Mouse (Mus musculus) bone marrow macrophage, adult 2 months (primary cell): Measurements from ENCODE around the gene Calm4. TPM values are rescaled to one million over a fixed set of nuclear protein-coding genes. Genes with fewer than 3 reads are reported as not detected.
"Not testable (repeated sequence)": the region's sequence is repeated elsewhere in the genome, so short reads cannot be mapped to it uniquely, and the experiment has no call there.

ENCODE experiments used
- H3K27ac ChIP-seq: 2 replicates; pipeline ENCODE4 v1.5.1; 2012; ENCODE audit warnings: low read depth, low read length; ENCODE audit not compliant: insufficient read depth
- H3K4me1 ChIP-seq: 2 replicates; pipeline ENCODE4 v1.6.1; 2012; ENCODE audit warnings: low read length; ENCODE audit not compliant: control insufficient read depth, insufficient read depth
- H3K4me3 ChIP-seq: 2 replicates; pipeline ENCODE4 v1.5.1; 2012; ENCODE audit warnings: mild to moderate bottlenecking, low read length, moderate library complexity; ENCODE audit not compliant: insufficient read depth
- CTCF ChIP-seq: IDR thresholded peaks from 2 replicates; pipeline ENCODE4 v1.5.1; 2012; ENCODE audit warnings: low read depth, mild to moderate bottlenecking, low read length, moderate library complexity
- POLR2A ChIP-seq: IDR thresholded peaks from 2 replicates; pipeline ENCODE4 v1.6.1; 2012; ENCODE audit warnings: mild to moderate bottlenecking, low read depth, low read length, borderline replicate concordance
- polyA plus RNA-seq: library from polyadenylated mRNA; stranded (reverse); fragments of >200 nt; gene quantifications from 2 replicates; pipeline ENCODE4 v1.2.4, GENCODE M21; 2012; ENCODE audit not compliant: missing spikeins, insufficient read depth, insufficient read length

Calm4 gene
- polyA plus RNA-seq, 1 experiment = not detected

GRCm38 (mm10) chr13:3818012-3818739 lies 19.4 kb upstream of the Calm4 start:
- TF ChIP-seq CTCF (no peak), POLR2A (no peak)
- Histone ChIP-seq H3K4me1 (peaks cover 11% of the 10 kb centered on the region), H3K4me3 (no peak overlapping the region), H3K27ac (no peak overlapping the region)

GRCm38 (mm10) chr13:3818740-3819076 lies 18.8 kb upstream of the Calm4 start:
- no peak overlapping the region for H3K4me3 ChIP-seq
- H3K27ac ChIP-seq = no peak overlapping the region
- no peak for TF ChIP-seq POLR2A
- TF ChIP-seq CTCF = no peak
- H3K4me1 ChIP-seq = peaks cover 11% of the 10 kb centered on the region

- no peak for TF ChIP-seq POLR2A
- H3K4me1 ChIP-seq = peaks cover 20% of the 10 kb centered on the region
- H3K4me3 ChIP-seq = no peak overlapping the region
- no peak overlapping the region for H3K27ac ChIP-seq
Observed at GRCm38 (mm10) chr13:3822105-3822504, 15.5 kb upstream of the Calm4 start.

DNA sequence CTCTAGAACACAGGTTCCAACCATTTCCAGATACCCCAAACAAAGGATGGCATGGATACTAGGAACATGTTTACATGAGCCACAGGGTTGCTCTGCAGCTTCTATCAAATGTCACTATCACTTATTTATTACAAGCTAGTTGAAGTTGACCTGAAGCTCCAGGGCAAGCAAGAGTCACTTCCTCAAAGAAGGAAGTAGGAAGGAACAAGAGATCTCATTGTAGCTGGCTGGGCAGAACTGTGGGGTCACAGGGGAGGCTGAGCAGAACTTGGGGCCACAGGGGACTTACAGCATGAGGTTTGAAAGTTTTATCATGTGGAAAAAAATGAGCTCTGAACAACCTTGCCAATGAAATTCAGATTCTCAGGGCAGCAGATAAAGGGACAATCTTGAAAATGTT lies 11.8 kb upstream of the Calm4 start:
- H3K4me1 ChIP-seq = peaks cover 20% of the 10 kb centered on the region
- no peak overlapping the region for H3K4me3 ChIP-seq
- H3K27ac ChIP-seq = no peak overlapping the region
- TF ChIP-seq POLR2A (no peak), CTCF (no peak)

DNA sequence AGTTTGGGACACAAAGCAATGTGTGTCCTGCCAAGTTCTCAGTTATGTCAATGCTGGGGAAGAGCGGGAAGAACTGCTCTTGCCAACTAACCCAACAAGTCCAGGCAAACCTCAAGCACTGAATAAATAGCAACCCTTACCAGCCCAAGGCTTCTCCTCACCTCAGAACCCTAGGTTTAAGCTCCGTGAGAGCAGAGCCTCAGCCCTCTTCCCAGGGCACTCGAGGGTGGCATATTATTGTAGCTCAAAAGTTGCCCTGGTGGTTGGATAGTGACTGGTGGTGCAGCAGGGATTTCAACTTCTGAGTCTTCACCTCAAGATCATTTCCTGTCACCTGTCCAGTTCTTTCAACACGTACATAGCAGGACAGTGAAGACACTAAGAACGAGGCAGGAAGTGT lies 6.0 kb upstream of the Calm4 start:
- Histone ChIP-seq H3K27ac (no peak overlapping the region), H3K4me3 (no peak overlapping the region), H3K4me1 (peaks cover 10% of the 10 kb centered on the region)
- TF ChIP-seq CTCF = no peak
- no peak for TF ChIP-seq POLR2A

GRCm38 (mm10) chr13:3831994-3832393 lies 5.6 kb upstream of the Calm4 start:
- Histone ChIP-seq H3K4me1 (peaks cover 10% of the 10 kb centered on the region), H3K4me3 (no peak overlapping the region), H3K27ac (no peak overlapping the region)
- TF ChIP-seq CTCF (no peak), POLR2A (no peak)

DNA sequence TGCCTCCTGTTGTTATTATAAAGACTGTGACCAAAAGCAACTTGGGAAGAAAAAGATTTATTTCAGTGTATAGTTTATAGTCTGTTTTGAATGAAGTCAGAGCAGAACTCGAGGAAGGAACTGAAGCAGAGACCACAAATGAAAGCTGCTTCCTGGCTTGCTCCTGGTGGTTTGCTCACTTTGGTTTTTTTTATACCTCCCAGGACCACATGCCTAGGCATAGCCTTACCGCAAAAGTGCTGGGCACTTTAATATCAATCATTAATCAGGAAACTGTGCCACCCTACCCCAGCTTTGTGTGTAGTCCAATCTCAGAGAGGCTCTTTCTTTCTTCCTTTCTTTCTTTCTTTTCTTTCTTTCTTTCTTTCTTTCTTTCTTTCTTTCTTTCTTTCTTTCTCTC lies 5.1 kb upstream of the Calm4 start:
- no peak overlapping the region for H3K27ac ChIP-seq
- H3K4me1 ChIP-seq = peaks cover 10% of the 10 kb centered on the region
- TF ChIP-seq POLR2A (no peak), CTCF (no peak)
- H3K4me3 ChIP-seq = no peak overlapping the region

- not testable (repeated sequence) for H3K4me3 ChIP-seq, H3K27ac ChIP-seq, H3K4me1 ChIP-seq
Observed at GRCm38 (mm10) chr13:3833644-3834043, 3.9 kb upstream of the Calm4 start.

- not testable (repeated sequence) for H3K4me3 ChIP-seq, H3K27ac ChIP-seq, H3K4me1 ChIP-seq
Observed at GRCm38 (mm10) chr13:3840662-3841061, 3.1 kb downstream of the Calm4 start.

- no peak overlapping the region for H3K4me3 ChIP-seq
- H3K27ac ChIP-seq = no peak overlapping the region
- H3K4me1 ChIP-seq = no peaks in the 10 kb centered on the region
- TF ChIP-seq POLR2A (no peak), CTCF (no peak)
Observed at GRCm38 (mm10) chr13:3850330-3850729, 12.8 kb downstream of the Calm4 start.

DNA sequence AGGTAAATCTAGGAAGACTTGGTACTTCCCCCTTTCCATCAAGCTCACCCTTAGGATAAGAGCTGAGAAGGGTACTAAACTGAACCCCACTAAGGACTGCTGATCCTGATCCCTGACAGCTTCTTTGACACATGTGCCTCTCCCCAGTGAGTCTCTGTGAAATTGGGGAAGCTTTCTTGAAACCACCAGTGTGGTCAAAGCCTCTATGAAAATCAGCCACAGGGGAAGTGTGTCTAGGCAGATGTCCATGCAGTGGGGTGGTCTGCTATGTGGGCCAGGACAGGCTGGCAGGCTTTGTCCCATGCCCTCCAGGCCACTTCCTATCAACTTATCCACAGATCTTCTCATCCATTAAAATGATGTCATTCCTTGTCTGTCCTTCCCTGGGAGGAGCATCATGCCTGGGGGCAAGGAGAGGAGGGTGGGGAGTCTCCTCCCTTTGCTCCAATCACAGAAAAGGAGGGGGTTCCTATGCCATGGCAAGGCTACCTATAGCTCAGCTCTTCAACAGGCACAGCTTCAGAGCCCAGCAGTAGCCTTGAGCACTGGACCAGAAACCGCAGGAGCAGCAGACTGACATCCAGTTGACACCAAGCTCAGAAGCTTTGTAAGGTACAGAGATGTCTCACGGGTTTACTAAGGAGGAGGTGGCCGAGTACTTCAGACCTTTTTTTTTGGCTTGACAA lies 16.2 kb downstream of the Calm4 start, which contains the start of gene Calm5:
Gene Calm5 (plus strand): TSS at position 526 of the 686 bp plus-strand sequence.
- not testable (repeated sequence) for H3K27ac ChIP-seq, H3K4me1 ChIP-seq, H3K4me3 ChIP-seq
